Mouse (Mus musculus): ENCODE results near the gene Glis1.

The Glis1 gene

GRCm38 (mm10) chr4:107520071-107520470 is 85.7 kb downstream of the Glis1 start:
- DNase-seq (ENCODE audit: low spot score), result no peak

GRCm38 (mm10) chr4:107520816-107521215 is 86.4 kb downstream of the Glis1 start:
- DNase-seq (ENCODE audit: low spot score), result peak; percentile 52

- peak; percentile 34 for DNase-seq (ENCODE audit: low spot score)
These were observed 89.3 kb downstream of the Glis1 start for GRCm38 (mm10) chr4:107523607-107524151.

- DNase-seq (ENCODE audit: low spot score), result no peak
These were observed 100.7 kb downstream of the Glis1 start for GRCm38 (mm10) chr4:107535126-107535525.

- DNase-seq (ENCODE audit: low spot score), result peak; percentile 76
These were observed 103.7 kb downstream of the Glis1 start for GRCm38 (mm10) chr4:107538116-107538515.

- no peak for DNase-seq (ENCODE audit: low spot score)
These were observed 104.2 kb downstream of the Glis1 start for GRCm38 (mm10) chr4:107538561-107538960.

- DNase-seq (ENCODE audit: low spot score), result no peak
These were observed 104.6 kb downstream of the Glis1 start for GRCm38 (mm10) chr4:107539021-107539420.

- DNase-seq (ENCODE audit: low spot score), result no peak
These were observed 107.4 kb downstream of the Glis1 start for GRCm38 (mm10) chr4:107541821-107542220.

- DNase-seq (ENCODE audit: low spot score), result no peak
These were observed 110.5 kb downstream of the Glis1 start for GRCm38 (mm10) chr4:107544843-107545242.

- no peak for DNase-seq (ENCODE audit: low spot score)
These were observed 111.3 kb downstream of the Glis1 start for GRCm38 (mm10) chr4:107545726-107546125.

- no peak for DNase-seq (ENCODE audit: low spot score)
These were observed 112.1 kb downstream of the Glis1 start for GRCm38 (mm10) chr4:107546525-107546924.

- no peak for DNase-seq (ENCODE audit: low spot score)
These were observed 115.7 kb downstream of the Glis1 start for GRCm38 (mm10) chr4:107550096-107550495.

- no peak for DNase-seq (ENCODE audit: low spot score)
These were observed 116.2 kb downstream of the Glis1 start for GRCm38 (mm10) chr4:107550546-107550945.

- no peak for DNase-seq (ENCODE audit: low spot score)
These were observed 118.3 kb downstream of the Glis1 start for GRCm38 (mm10) chr4:107552696-107553095.

GRCm38 (mm10) chr4:107553774-107554173 is 119.4 kb downstream of the Glis1 start:
- DNase-seq (ENCODE audit: low spot score), result no peak

- DNase-seq (ENCODE audit: low spot score), result no peak
These were observed 124.4 kb downstream of the Glis1 start for GRCm38 (mm10) chr4:107558801-107559200.

GRCm38 (mm10) chr4:107561056-107561455 is 126.7 kb downstream of the Glis1 start:
- no peak for DNase-seq (ENCODE audit: low spot score)

- no peak for DNase-seq (ENCODE audit: low spot score)
These were observed 133.8 kb downstream of the Glis1 start for GRCm38 (mm10) chr4:107568159-107568558.

- DNase-seq (ENCODE audit: low spot score), result peak; percentile 68
These were observed 134.6 kb downstream of the Glis1 start for GRCm38 (mm10) chr4:107568881-107569443.

- no peak for DNase-seq (ENCODE audit: low spot score)
These were observed 136.1 kb downstream of the Glis1 start for GRCm38 (mm10) chr4:107570329-107571014.

- DNase-seq (ENCODE audit: low spot score), result no peak
These were observed 141.4 kb downstream of the Glis1 start for GRCm38 (mm10) chr4:107575781-107576180.

- DNase-seq (ENCODE audit: low spot score), result no peak
These were observed 142.4 kb downstream of the Glis1 start for GRCm38 (mm10) chr4:107576742-107577141.

GRCm38 (mm10) chr4:107577146-107577839 is 142.9 kb downstream of the Glis1 start:
- no peak for DNase-seq (ENCODE audit: low spot score)

Measured in embryo, embryonic 10 days (tissue).